Mouse (Mus musculus) urinary bladder, adult 2 months (tissue): Measurements from ENCODE around the gene Agbl1. TPM values are rescaled to one million over a fixed set of nuclear protein-coding genes. Genes with fewer than 3 reads are reported as not detected.

ENCODE experiments used
- DNase-seq: peaks from one replicate; pipeline ENCODE4 v3.0.0; 2022; ENCODE audit warnings: low spot score
- polyA plus RNA-seq: library from polyadenylated mRNA; depleted of rRNA; stranded (reverse); fragments of >200 nt; gene quantifications from 2 replicates; pipeline ENCODE4 v1.2.3, GENCODE M21; 2012

The Agbl1 gene
- polyA plus RNA-seq, 1 experiment = not detected

- no peak for DNase-seq
Measured at GRCm38 (mm10) chr7:76392296-76392940, 162.7 kb downstream of the Agbl1 start.

- no peak for DNase-seq
Measured at GRCm38 (mm10) chr7:76392941-76393817, 163.5 kb downstream of the Agbl1 start.

GRCm38 (mm10) chr7:76407930-76408557 is 178.4 kb downstream of the Agbl1 start:
- DNase-seq = no peak

- no peak for DNase-seq
Measured at GRCm38 (mm10) chr7:76409020-76409419, 179.3 kb downstream of the Agbl1 start.

GRCm38 (mm10) chr7:76410403-76411180 is 180.9 kb downstream of the Agbl1 start:
- DNase-seq = no peak

GRCm38 (mm10) chr7:76411933-76412587 is 182.4 kb downstream of the Agbl1 start:
- DNase-seq = no peak

- DNase-seq = no peak
Measured at GRCm38 (mm10) chr7:76416084-76416597, 186.5 kb downstream of the Agbl1 start.

- no peak for DNase-seq
Measured at GRCm38 (mm10) chr7:76438581-76438980, 208.9 kb downstream of the Agbl1 start.

GRCm38 (mm10) chr7:76438988-76439387 is 209.3 kb downstream of the Agbl1 start:
- DNase-seq = no peak

GRCm38 (mm10) chr7:76462361-76463001 is 232.8 kb downstream of the Agbl1 start:
- DNase-seq = no peak

- DNase-seq = no peak
Measured at GRCm38 (mm10) chr7:76466427-76466826, 236.7 kb downstream of the Agbl1 start.

GRCm38 (mm10) chr7:76474233-76474632 is 244.5 kb downstream of the Agbl1 start:
- no peak for DNase-seq

GRCm38 (mm10) chr7:76485546-76485945 is 255.9 kb downstream of the Agbl1 start:
- no peak for DNase-seq

GRCm38 (mm10) chr7:76487519-76487918 is 257.8 kb downstream of the Agbl1 start:
- DNase-seq = no peak

GRCm38 (mm10) chr7:76524291-76524690 is 294.6 kb downstream of the Agbl1 start:
- DNase-seq = no peak

GRCm38 (mm10) chr7:76546456-76546855 is 316.8 kb downstream of the Agbl1 start:
- DNase-seq = no peak

- DNase-seq = no peak
Measured at GRCm38 (mm10) chr7:76547313-76547712, 317.6 kb downstream of the Agbl1 start.

- no peak for DNase-seq
Measured at GRCm38 (mm10) chr7:76551860-76552259, 322.2 kb downstream of the Agbl1 start.

- DNase-seq = no peak
Measured at GRCm38 (mm10) chr7:76560564-76561258, 331.0 kb downstream of the Agbl1 start.

GRCm38 (mm10) chr7:76562506-76562905 is 332.8 kb downstream of the Agbl1 start:
- DNase-seq = no peak
